Mouse (Mus musculus) liver, postnatal 0 days (tissue): ENCODE results near the gene Rpl39.

ENCODE experiments used
- CTCF ChIP-seq: sonication (generic); IDR thresholded peaks from 2 replicates; pipeline ENCODE4 v1.5.1; 2016; ENCODE audit warnings: antibody characterized with exemption, low read depth
- EP300 ChIP-seq: IDR thresholded peaks from 2 replicates; pipeline ENCODE4 v1.6.1; 2016; ENCODE audit warnings: antibody characterized with exemption, low read depth, mild to moderate bottlenecking

GRCm38 (mm10) chrX:37074262-37074892, 10.8 kb downstream of the Rpl39 start:
- TF ChIP-seq CTCF (peak; percentile 87), EP300 (no peak)
